Mouse (Mus musculus) heart, embryonic 14.5 days (tissue): ENCODE measurements at regions not wholly inside any gene's neighbourhood (a gene's known extent, or its start where the extent isn't known, plus 50 kb on each side); places are given as distances from the start of the nearest gene placed in this dataset.
"Not testable (repeated sequence)": the region's sequence is repeated elsewhere in the genome, so short reads cannot be mapped to it uniquely, and the experiment has no call there.

Source experiments
- ATAC-seq: fragments of 200-750 bp; cut with Nextera tagmentation; 2 replicates; pipeline ENCODE4 v1.8.0; 2017; ENCODE audit warnings: low read depth, moderate TSS enrichment; ENCODE audit not compliant: insufficient number of reproducible peaks, insufficient read depth, low FRiP score
- H3K27ac ChIP-seq, 2 experiments: fragments of 200-500 bp in 1 of 2; fragments of 300-500 bp in 1 of 2; sonication (generic) in 1 of 2; replicated peaks in 1 of 2; 2 replicates each; pipeline ENCODE4 v1.5.1; 2012 to 2014; ENCODE audit warnings: low read depth in 2 of 2, low read length in 2 of 2, control low read depth in 1 of 2, mild to moderate bottlenecking in 1 of 2, mixed read lengths in 1 of 2; ENCODE audit not compliant: control insufficient read depth in 1 of 2, insufficient read depth in 1 of 2
- H3K27me3 ChIP-seq: fragments of 300-500 bp; sonication (generic); 2 replicates; pipeline ENCODE4 v1.6.1; 2014; ENCODE audit warnings: mild to moderate bottlenecking, low read length, control low read depth; ENCODE audit not compliant: control insufficient read depth, insufficient read depth
- H3K36me3 ChIP-seq: fragments of 300-500 bp; sonication (generic); 2 replicates; pipeline ENCODE4 v1.6.1; 2014; ENCODE audit warnings: mild to moderate bottlenecking, control low read depth, low read length, mixed read lengths; ENCODE audit not compliant: control insufficient read depth, insufficient read depth
- H3K4me1 ChIP-seq, 2 experiments: fragments of 200-500 bp in 1 of 2; fragments of 300-500 bp in 1 of 2; sonication (generic) in 1 of 2; 2 replicates each; pipeline ENCODE4 v1.6.1; 2012 to 2014; ENCODE audit warnings: low read length in 2 of 2, control low read depth in 1 of 2, mixed read lengths in 1 of 2; ENCODE audit not compliant: control insufficient read depth in 2 of 2, insufficient read depth in 2 of 2
- H3K4me2 ChIP-seq: fragments of 300-500 bp; sonication (generic); 2 replicates; pipeline ENCODE4 v1.6.1; 2014; ENCODE audit warnings: mild to moderate bottlenecking, low read length
- H3K4me3 ChIP-seq, 2 experiments: fragments of 200-500 bp in 1 of 2; fragments of 300-500 bp in 1 of 2; sonication (generic) in 1 of 2; 2 replicates each; pipeline ENCODE4 v1.5.1; 2012 to 2014; ENCODE audit warnings: low read length in 2 of 2, mild to moderate bottlenecking in 2 of 2, control low read depth in 1 of 2, low read depth in 1 of 2, moderate library complexity in 1 of 2; ENCODE audit not compliant: control insufficient read depth in 1 of 2, insufficient read depth in 1 of 2
- H3K9ac ChIP-seq: fragments of 300-500 bp; sonication (generic); 2 replicates; pipeline ENCODE4 v1.6.1; 2014; ENCODE audit warnings: mild to moderate bottlenecking, low read length
- H3K9me3 ChIP-seq: fragments of 300-500 bp; sonication (generic); 2 replicates; pipeline ENCODE4 v1.6.1; 2016; ENCODE audit warnings: low read length, control low read depth; ENCODE audit not compliant: control insufficient read depth
- WGBS: fragments of 180-500 bp; shearing (Covaris S2); extraction: QIAGEN DNeasy Blood & Tissue Kit; methylation state at CpG from one replicate; pipeline ENCODE4 v1.1.7; 2014; 5-methylcytosine and 5-hydroxymethylcytosine counted together

DNA sequence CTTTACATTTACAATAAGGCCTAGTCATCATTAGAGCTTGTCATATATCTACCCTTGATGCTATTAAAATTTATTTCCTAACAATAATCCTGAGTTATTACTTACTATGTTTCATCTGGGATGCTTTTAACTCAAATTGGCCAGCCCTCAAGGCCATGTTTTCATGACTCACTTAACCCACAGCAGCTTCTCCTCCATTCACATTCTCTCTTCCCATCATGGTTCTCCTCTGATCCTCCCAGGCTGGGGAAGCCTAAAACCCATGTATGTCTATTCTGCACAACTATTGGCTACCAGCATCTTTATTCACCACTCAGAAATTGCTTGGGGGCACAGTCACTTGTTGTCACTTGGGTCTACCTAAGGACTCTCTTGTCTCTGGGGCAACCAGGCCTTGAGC, 144.9 kb downstream of the Cox7c start:
- no peak overlapping the region for H3K27ac ChIP-seq
- H3K27me3 ChIP-seq, result no peaks in the 10 kb centered on the region
- no peaks in the 10 kb centered on the region for H3K9me3 ChIP-seq
- H3K4me3 ChIP-seq, result no peak overlapping the region
- no peaks in the 10 kb centered on the region for H3K36me3 ChIP-seq
- no peaks in the 10 kb centered on the region for H3K4me1 ChIP-seq
- H3K9ac ChIP-seq, result no peak overlapping the region
- no peak overlapping the region for H3K4me2 ChIP-seq
- ATAC-seq, result no peak

DNA sequence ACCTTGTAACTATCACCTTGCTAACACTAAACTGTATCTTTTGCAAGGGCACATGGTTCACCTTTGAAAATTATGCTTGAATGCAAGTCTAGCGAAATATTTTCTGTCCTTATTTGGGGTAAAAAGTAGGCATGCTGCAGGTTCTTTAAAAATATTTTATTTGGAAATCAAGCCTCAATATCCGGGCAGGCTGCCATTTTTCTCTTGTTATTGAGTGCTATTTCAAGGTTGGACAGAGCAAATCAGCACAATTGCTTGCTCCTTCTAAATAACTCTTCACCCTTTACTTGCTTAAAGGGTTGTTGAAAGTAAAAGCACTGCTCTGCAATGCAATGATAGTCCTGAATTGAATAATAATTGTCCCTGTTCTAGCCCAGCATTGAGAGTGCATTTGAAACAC, 149.0 kb downstream of the Cox7c start:
- Histone ChIP-seq H3K4me2 (no peak overlapping the region), H3K36me3 (no peaks in the 10 kb centered on the region), H3K9ac (no peak overlapping the region), H3K27ac (no peak overlapping the region), H3K4me3 (no peak overlapping the region), H3K9me3 (no peaks in the 10 kb centered on the region), H3K27me3 (no peaks in the 10 kb centered on the region), H3K4me1 (no peaks in the 10 kb centered on the region)
- no peak for ATAC-seq
- WGBS, result 61% methylated on average over 2 of the region's 2 CpGs

DNA sequence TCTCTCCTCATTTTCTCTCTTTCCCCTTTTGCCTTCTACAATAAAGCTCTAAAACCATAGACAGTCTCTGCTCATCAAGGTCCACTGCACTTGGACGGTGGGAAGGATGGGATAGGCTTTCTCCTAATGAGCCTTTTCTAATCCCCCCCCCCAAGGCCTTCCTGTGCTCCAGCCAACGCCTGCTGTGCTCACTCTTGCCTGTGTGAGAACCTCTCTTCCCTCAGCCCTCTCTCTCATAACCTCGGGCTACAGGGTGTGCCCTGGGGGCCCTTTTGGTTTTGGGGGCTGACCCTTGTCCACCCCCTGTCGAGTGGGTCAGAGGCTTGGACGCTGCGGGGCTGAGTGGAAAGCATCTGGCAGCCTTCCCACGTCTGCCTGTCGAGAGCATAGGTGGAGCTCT, 151.6 kb downstream of the Cox7c start:
- H3K9ac ChIP-seq, result no peak overlapping the region
- H3K36me3 ChIP-seq, result no peaks in the 10 kb centered on the region
- no peaks in the 10 kb centered on the region for H3K4me1 ChIP-seq
- H3K4me2 ChIP-seq, result no peak overlapping the region
- H3K9me3 ChIP-seq, result no peaks in the 10 kb centered on the region
- no peak overlapping the region for H3K27ac ChIP-seq
- no peaks in the 10 kb centered on the region for H3K27me3 ChIP-seq
- 58% methylated on average over 8 of the region's 8 CpGs for WGBS
- ATAC-seq, result peak; percentile 17; the same call in 1 of the 2 replicates
- H3K4me3 ChIP-seq, result no peak overlapping the region

DNA sequence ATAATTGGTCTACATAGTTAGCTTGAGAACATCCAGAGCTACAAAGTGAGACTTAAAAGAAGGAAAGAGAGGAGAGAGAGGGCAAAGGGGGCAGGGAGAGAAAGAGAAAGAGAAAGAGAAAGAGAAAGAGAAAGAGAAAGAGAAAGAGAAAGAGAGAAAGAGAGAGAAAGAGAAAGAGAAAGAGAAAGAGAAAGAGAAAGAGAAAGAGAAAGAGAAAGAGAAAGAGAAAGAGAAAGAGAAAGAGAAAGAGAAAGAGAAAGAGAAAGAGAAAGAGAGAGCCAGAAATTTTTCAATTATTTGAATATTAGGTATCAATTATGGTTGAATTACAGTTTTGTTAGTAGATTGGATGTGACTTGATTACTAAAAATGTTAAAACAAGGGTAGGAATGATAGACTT, 156.9 kb downstream of the Cox7c start:
- not testable (repeated sequence) for H3K9me3 ChIP-seq, H3K4me1 ChIP-seq, H3K4me3 ChIP-seq, H3K9ac ChIP-seq, H3K4me2 ChIP-seq, H3K27me3 ChIP-seq, ATAC-seq, H3K36me3 ChIP-seq, H3K27ac ChIP-seq

DNA sequence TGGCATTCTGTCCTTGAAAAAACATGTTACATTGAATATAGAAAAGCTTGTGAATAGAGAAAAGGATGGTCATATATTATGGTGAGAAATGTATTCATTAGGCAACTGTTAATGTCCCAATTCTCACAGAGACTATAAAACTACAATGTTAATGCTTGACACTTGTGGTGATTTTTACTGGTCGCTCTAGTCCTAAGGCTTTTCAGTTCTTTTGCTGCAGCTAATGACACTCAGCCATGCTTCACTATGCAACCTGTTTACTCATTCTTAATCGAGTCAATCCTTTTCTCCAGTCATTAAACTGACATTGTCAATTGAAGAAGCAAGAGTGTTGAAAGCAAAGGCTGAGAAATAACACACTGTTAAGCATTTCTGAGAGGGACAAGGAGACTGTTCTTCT, 163.9 kb downstream of the Cox7c start:
- 72% methylated on average over 2 of the region's 2 CpGs for WGBS
- Histone ChIP-seq H3K27ac (no peak overlapping the region), H3K4me3 (no peak overlapping the region), H3K36me3 (no peaks in the 10 kb centered on the region), H3K4me2 (no peak overlapping the region), H3K27me3 (no peaks in the 10 kb centered on the region), H3K9ac (no peak overlapping the region), H3K4me1 (no peaks in the 10 kb centered on the region), H3K9me3 (no peaks in the 10 kb centered on the region)
- ATAC-seq, result no peak

DNA sequence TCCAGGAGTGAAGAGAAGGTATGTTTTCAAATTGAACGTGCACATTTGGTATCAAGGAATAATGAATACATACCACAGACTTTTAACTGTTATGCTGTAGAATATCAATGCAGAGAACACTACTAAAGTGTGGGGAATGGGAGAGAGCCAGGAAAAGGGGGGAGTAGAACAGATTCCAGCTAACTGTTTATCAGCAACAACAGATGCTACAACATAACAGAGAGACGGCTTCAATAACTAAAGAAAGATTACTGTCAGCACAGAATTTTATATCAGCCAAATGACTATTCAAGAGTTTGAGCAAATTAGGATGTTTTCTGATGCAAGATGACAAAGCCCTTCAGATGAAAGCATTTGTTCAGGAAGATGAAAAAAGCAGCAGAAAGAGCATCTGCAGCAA, 183.0 kb downstream of the Cox7c start:
- Histone ChIP-seq H3K9me3 (no peaks in the 10 kb centered on the region), H3K4me3 (no peak overlapping the region), H3K9ac (no peak overlapping the region), H3K36me3 (no peaks in the 10 kb centered on the region), H3K4me2 (no peak overlapping the region), H3K27ac (no peak overlapping the region), H3K27me3 (no peaks in the 10 kb centered on the region), H3K4me1 (no peaks in the 10 kb centered on the region)
- no peak for ATAC-seq
- 54% methylated on average over 2 of the region's 2 CpGs for WGBS

DNA sequence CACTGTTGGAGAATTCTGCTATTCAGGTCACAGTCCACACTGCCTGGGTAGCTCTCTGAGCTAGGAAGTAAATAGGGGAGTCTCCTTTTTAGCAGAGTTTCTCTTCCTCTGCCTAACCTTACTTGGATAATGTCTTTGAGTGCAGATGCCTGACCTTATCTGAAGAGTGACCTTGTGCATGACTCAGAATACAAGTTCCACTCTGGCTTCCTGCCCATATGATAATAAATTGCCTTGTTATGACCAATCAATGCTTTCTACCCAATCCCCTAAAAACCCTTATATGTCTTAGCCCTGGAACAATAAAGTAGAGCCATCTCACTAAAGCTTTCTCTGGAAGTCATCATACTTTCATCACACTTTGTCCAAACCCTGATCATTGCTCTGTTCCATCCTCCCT, 198.4 kb downstream of the Cox7c start:
- Histone ChIP-seq H3K36me3 (no peaks in the 10 kb centered on the region), H3K27ac (no peak overlapping the region), H3K9me3 (no peaks in the 10 kb centered on the region), H3K4me2 (no peak overlapping the region), H3K4me1 (no peaks in the 10 kb centered on the region), H3K27me3 (no peaks in the 10 kb centered on the region), H3K4me3 (no peak overlapping the region), H3K9ac (no peak overlapping the region)
- no peak for ATAC-seq

DNA sequence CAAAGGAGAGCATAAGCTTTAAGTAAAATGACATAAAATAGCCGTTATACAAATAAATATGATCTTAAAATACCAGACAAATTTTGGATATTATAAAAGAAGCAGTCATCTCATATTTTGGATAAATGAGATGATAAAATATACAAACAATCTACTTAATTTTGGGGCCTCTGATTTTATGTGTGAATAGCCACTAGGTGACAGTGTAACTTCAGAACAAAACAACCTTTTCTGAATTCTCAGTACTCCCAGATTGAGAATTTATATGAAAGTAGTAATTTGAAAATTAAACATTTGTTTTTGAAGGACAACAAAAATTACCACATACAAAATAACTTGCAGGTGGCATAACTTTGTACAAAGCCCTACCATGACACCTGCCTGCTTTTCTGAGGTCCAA, 216.8 kb downstream of the Cox7c start:
- H3K36me3 ChIP-seq, result no peaks in the 10 kb centered on the region
- no peak for ATAC-seq
- no peak overlapping the region for H3K4me3 ChIP-seq
- no peak overlapping the region for H3K4me2 ChIP-seq
- no peak overlapping the region for H3K27ac ChIP-seq
- no peaks in the 10 kb centered on the region for H3K4me1 ChIP-seq
- no peaks in the 10 kb centered on the region for H3K9me3 ChIP-seq
- no peaks in the 10 kb centered on the region for H3K27me3 ChIP-seq
- H3K9ac ChIP-seq, result no peak overlapping the region
- WGBS, result 73% methylated on average over 1 of the region's 1 CpGs
